Mouse (Mus musculus) forebrain, postnatal 0 days (tissue): ENCODE measurements around the gene Boc. TPM values are rescaled to one million over a fixed set of nuclear protein-coding genes. Genes with fewer than 3 reads are reported as not detected.
A peak's percentile ranks its signal among the peaks of the same experiment; 100 is the strongest.

Experiments used
- ATAC-seq: fragments of 200-750 bp; cut with Nextera tagmentation; 2 replicates; pipeline ENCODE4 v1.8.0; 2017; ENCODE audit warnings: mild to moderate bottlenecking, moderate library complexity
- DNase-seq: peaks from one replicate; pipeline ENCODE4 v3.0.0-alpha.2; 2015
- H3K27ac ChIP-seq: fragments of 300-500 bp; sonication (generic); 2 replicates; pipeline ENCODE4 v1.5.1; 2014; ENCODE audit warnings: low read depth, mild to moderate bottlenecking, antibody characterized with exemption, low read length, moderate library complexity, mixed read lengths
- H3K27me3 ChIP-seq: fragments of 300-500 bp; sonication (generic); 2 replicates; pipeline ENCODE4 v1.6.1; 2014; ENCODE audit warnings: mild to moderate bottlenecking, low read length, mixed read lengths; ENCODE audit not compliant: insufficient read depth
- H3K36me3 ChIP-seq: fragments of 300-500 bp; sonication (generic); 2 replicates; pipeline ENCODE4 v1.6.1; 2014; ENCODE audit warnings: mild to moderate bottlenecking, moderate library complexity; ENCODE audit not compliant: insufficient read depth
- H3K4me1 ChIP-seq: fragments of 300-500 bp; sonication (generic); 2 replicates; pipeline ENCODE4 v1.6.1; 2014; ENCODE audit warnings: antibody characterized with exemption; ENCODE audit not compliant: insufficient read depth
- H3K4me2 ChIP-seq: fragments of 300-500 bp; sonication (generic); 2 replicates; pipeline ENCODE4 v1.6.1; 2014; ENCODE audit warnings: low read depth, mild to moderate bottlenecking, moderate library complexity
- H3K4me3 ChIP-seq: fragments of 300-500 bp; sonication (generic); 2 replicates; pipeline ENCODE4 v1.5.1; 2014; ENCODE audit warnings: low read depth, low read length, mixed read lengths
- H3K9ac ChIP-seq: fragments of 300-500 bp; sonication (generic); 2 replicates; pipeline ENCODE4 v1.6.1; 2014; ENCODE audit warnings: mild to moderate bottlenecking
- H3K9me3 ChIP-seq: fragments of 300-500 bp; sonication (generic); 2 replicates; pipeline ENCODE4 v1.6.1; 2016; ENCODE audit warnings: low read length
- CTCF ChIP-seq: sonication (generic); IDR thresholded peaks from 2 replicates; pipeline ENCODE4 v1.5.1; 2016; ENCODE audit warnings: antibody characterized with exemption, control low read depth, low read depth
- WGBS: fragments of 180-500 bp; shearing (Covaris S2); extraction: QIAGEN DNeasy Blood & Tissue Kit; methylation state at CpG from one replicate; pipeline ENCODE4 v1.1.7; 2014; 5-methylcytosine and 5-hydroxymethylcytosine counted together
- polyA plus RNA-seq: library from polyadenylated mRNA; unstranded; fragments of >200 nt; fragmentation: Nextera tagmentation; extraction: Ambion mirVana; gene quantifications from 2 replicates; pipeline ENCODE4 v1.2.1, GENCODE M21; 2015
- total RNA-seq: library from RNA; depleted of rRNA; stranded (reverse); fragments of >200 nt; gene quantifications from 2 replicates; pipeline ENCODE4 v1.2.3, GENCODE M21; 2014

The Boc gene
- total and polyA plus RNA-seq, 2 experiments from 2014 or later, result 3.5 to 12.3 TPM

DNA sequence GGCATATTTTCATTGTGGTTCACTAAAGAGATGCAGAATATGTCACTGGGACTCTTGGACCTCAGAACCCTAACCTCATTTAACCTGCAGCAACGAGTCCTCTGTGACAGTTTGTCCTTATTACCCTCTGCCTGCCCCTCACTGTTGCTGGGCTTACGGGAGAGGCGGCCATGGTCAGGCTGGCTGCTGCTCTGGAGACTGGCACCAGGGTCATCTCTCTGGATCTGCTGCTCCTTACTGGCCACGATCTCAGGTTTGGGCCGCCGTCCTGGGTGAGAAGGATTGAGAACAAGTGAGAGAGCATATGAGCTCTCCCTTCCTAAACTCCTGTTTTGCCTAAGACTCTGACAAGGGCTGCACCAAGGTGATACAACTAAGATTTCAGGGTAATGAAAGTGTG, 66.5 kb downstream of the Boc start:
- Histone ChIP-seq H3K4me1 (no peaks in the 10 kb centered on the region), H3K27me3 (no peaks in the 10 kb centered on the region), H3K9ac (no peak overlapping the region), H3K4me3 (no peak overlapping the region), H3K9me3 (no peaks in the 10 kb centered on the region), H3K36me3 (no peaks in the 10 kb centered on the region; the same call in 1 of the 2 replicates), H3K4me2 (no peak overlapping the region), H3K27ac (no peak overlapping the region)
- 90% methylated on average over 6 of the region's 6 CpGs for WGBS
- DNase-seq (no peak), ATAC-seq (no peak)
- TF ChIP-seq CTCF, result no peak

DNA sequence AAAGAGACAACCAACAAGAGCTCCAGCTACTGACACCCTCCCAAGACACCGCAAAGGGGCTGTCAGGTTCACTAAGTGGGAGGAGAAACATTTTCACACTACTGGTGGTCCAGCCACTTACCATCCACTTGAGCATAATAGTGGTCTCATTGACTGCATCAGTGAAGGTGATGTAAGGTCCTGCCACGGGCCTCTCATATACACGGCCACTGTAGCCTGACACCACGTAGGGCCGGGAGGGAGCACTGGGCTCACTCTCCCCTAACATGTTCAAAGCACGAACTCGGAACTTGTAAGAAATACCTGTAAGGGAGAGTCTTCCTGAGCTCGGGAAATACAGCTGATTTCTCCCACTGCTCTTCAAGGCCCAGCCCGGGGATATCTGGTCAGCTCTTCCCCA, 67.6 kb downstream of the Boc start:
- no peak for TF ChIP-seq CTCF
- DNase-seq, result no peak
- Histone ChIP-seq H3K9me3 (no peaks in the 10 kb centered on the region), H3K36me3 (no peaks in the 10 kb centered on the region; the same call in 1 of the 2 replicates), H3K9ac (no peak overlapping the region), H3K27me3 (no peaks in the 10 kb centered on the region), H3K4me3 (no peak overlapping the region), H3K4me1 (no peaks in the 10 kb centered on the region), H3K4me2 (no peak overlapping the region), H3K27ac (no peak overlapping the region)
- 90% methylated on average over 9 of the region's 9 CpGs for WGBS
- ATAC-seq, result no peak

- ATAC-seq (no peak), DNase-seq (peak; percentile 0)
- no peak overlapping the region for H3K4me3 ChIP-seq
- no peaks in the 10 kb centered on the region for H3K27me3 ChIP-seq
- no peak for TF ChIP-seq CTCF
- no peak overlapping the region for H3K4me2 ChIP-seq
- H3K36me3 ChIP-seq, result no peaks in the 10 kb centered on the region
- H3K9me3 ChIP-seq, result no peaks in the 10 kb centered on the region
- no peaks in the 10 kb centered on the region for H3K4me1 ChIP-seq
- H3K9ac ChIP-seq, result no peak overlapping the region
- H3K27ac ChIP-seq, result no peak overlapping the region
- WGBS, result 64% methylated on average over 13 of the region's 13 CpGs
Observed at GRCm38 (mm10) chr16:44487194-44487593, 71.5 kb downstream of the Boc start.

- Histone ChIP-seq H3K4me1 (no peaks in the 10 kb centered on the region), H3K9ac (no peak overlapping the region), H3K4me3 (no peak overlapping the region), H3K27me3 (no peaks in the 10 kb centered on the region), H3K9me3 (no peaks in the 10 kb centered on the region), H3K36me3 (no peaks in the 10 kb centered on the region), H3K27ac (no peak overlapping the region), H3K4me2 (no peak overlapping the region)
- ATAC-seq, result no peak
- 75% methylated on average over 9 of the region's 9 CpGs for WGBS
- DNase-seq, result no peak
- no peak for TF ChIP-seq CTCF
Observed at GRCm38 (mm10) chr16:44486612-44487011, 72.1 kb downstream of the Boc start.

- Histone ChIP-seq H3K9me3 (no peaks in the 10 kb centered on the region), H3K4me3 (no peak overlapping the region), H3K36me3 (no peaks in the 10 kb centered on the region), H3K9ac (no peak overlapping the region), H3K4me1 (no peaks in the 10 kb centered on the region), H3K27me3 (no peaks in the 10 kb centered on the region), H3K4me2 (no peak overlapping the region), H3K27ac (no peak overlapping the region)
- no peak for DNase-seq
- ATAC-seq, result no peak
- 66% methylated on average over 8 of the region's 8 CpGs for WGBS
- TF ChIP-seq CTCF, result no peak
Observed at GRCm38 (mm10) chr16:44485691-44486090, 73.0 kb downstream of the Boc start.

DNA sequence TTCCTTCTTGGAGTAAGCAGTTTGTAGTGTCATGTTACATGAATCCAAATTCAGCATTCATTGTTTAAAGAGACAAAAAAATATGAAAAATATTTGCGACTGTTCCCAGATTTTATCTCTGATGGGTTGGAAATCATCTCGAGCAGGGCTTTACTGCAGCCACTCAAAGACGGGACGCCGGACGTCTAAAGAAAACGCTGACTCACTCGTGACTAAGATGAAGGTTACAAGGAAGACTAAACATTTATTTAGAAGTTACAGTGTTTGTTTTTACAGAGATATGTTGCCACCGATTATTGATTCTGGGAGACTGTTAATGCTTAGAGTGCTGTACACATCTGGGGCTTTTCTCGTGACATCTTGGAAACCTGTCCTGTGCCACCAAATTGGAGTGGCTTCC, 73.9 kb downstream of the Boc start:
- Histone ChIP-seq H3K27me3 (no peaks in the 10 kb centered on the region), H3K4me2 (no peak overlapping the region), H3K4me1 (no peaks in the 10 kb centered on the region), H3K4me3 (no peak overlapping the region), H3K27ac (no peak overlapping the region), H3K9me3 (no peaks in the 10 kb centered on the region), H3K9ac (no peak overlapping the region), H3K36me3 (no peaks in the 10 kb centered on the region)
- DNase-seq (no peak), ATAC-seq (no peak)
- WGBS, result 74% methylated on average over 10 of the region's 10 CpGs
- TF ChIP-seq CTCF, result no peak

DNA sequence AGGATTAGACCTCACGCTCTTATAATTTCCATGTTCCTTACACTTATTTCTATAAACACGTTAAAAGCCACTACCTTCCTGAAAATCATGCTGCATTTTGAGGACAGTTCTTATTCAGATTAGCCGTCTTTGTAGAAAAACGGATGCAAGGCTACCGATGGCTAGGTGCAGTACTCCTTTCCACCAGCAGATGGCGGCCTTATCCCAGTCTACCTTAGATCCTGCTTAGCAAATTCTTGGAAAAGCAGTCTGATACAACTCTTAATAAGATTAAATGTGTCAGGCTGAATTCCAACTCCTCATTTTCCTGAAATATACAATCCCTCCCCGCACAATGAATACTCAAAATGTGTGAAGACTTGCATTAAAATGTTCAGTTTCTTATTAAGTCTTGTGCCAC, 74.6 kb downstream of the Boc start:
- no peak overlapping the region for H3K4me2 ChIP-seq
- DNase-seq, result peak; percentile 92
- no peak overlapping the region for H3K27ac ChIP-seq
- 4% methylated on average over 7 of the region's 7 CpGs for WGBS
- peak; percentile 65; the same call in 1 of the 2 replicates for ATAC-seq
- peak; percentile 99 for TF ChIP-seq CTCF
- H3K36me3 ChIP-seq, result no peaks in the 10 kb centered on the region
- H3K27me3 ChIP-seq, result no peaks in the 10 kb centered on the region
- H3K9ac ChIP-seq, result no peak overlapping the region
- no peaks in the 10 kb centered on the region for H3K9me3 ChIP-seq
- H3K4me3 ChIP-seq, result no peak overlapping the region
- no peaks in the 10 kb centered on the region for H3K4me1 ChIP-seq
